Mouse (Mus musculus): ENCODE results near the gene Crybg1. TPM values are rescaled to one million over a fixed set of nuclear protein-coding genes. Genes with fewer than 3 reads are reported as not detected.
A peak's percentile ranks its signal among the peaks of the same experiment; 100 is the strongest.
"Not testable (repeated sequence)": the region's sequence is repeated elsewhere in the genome, so short reads cannot be mapped to it uniquely, and the experiment has no call there.

The Crybg1 gene
- polyA plus RNA-seq, 1 experiment from 2014 or later = 1.1 TPM

DNA sequence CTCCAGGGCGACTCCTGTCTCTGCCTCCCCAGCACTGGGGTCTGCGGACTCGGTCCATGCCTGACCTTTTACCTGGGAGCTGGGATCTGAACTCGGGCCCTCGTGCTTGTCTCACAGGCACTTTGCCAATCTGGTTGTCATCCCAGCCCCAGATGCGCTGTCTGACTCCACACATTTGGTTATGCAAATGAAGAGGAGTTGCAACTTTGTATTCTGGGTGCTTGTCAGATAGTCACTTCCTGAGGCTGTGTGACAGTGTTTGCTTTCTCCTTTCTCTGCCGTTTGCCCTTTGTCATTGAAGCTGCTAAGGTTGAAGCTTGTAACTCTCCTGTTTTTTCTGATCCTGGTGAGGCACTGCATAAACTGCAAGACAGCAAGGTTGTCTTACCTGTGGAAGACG is 220.9 kb downstream of the Crybg1 start:
- Histone ChIP-seq H3K4me2 (ENCODE audit: low read depth, low read length) (no peak overlapping the region), H3K9ac (replicated peaks; ENCODE audit: low read length) (no peak overlapping the region), H3K4me1 (ENCODE audit: control insufficient read depth, insufficient read depth, low read length) (no peaks in the 10 kb centered on the region), H3K9me3 (replicated peaks; ENCODE audit: control insufficient read depth, low read length) (no peaks in the 10 kb centered on the region), H3K27me3 (ENCODE audit: control insufficient read depth, insufficient read depth, low read length) (no peaks in the 10 kb centered on the region), H3K27ac (replicated peaks; ENCODE audit: low read depth, low read length) (no peak overlapping the region), H3K36me3 (replicated peaks; ENCODE audit: control insufficient read depth, insufficient read depth, low read depth, low read length) (no peaks in the 10 kb centered on the region), H3K4me3 (ENCODE audit: low read depth, low read length) (no peak overlapping the region)
- WGBS = 85% methylated on average over 8 of the region's 8 CpGs
- ATAC-seq (replicated peaks; ENCODE audit: insufficient number of reproducible peaks, low FRiP score, low TSS enrichment, low read depth) = no peak
- DNase-seq (ENCODE audit: low spot score) = no peak

DNA sequence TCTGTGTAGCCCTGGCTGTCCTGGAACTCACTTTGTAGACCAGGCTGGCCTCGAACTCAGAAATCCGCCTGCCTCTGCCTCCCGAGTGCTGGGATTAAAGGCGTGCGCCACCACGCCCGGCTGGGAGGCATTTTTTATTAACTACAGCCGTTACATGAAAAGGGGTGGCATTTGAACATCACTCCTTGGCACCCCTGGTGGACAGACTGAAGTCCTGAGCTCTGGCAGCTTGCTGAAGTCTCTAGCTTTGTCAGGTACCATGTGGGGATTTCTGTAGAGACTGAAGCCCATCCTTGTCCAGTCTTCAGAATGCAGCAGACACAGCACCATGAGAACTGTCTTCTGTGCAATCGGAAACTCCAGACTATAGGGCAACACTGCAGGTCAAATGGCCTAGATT is 222.9 kb downstream of the Crybg1 start:
- ATAC-seq (replicated peaks; ENCODE audit: insufficient number of reproducible peaks, low FRiP score, low TSS enrichment, low read depth); H3K4me2 ChIP-seq (ENCODE audit: low read depth, low read length); H3K36me3 ChIP-seq (replicated peaks; ENCODE audit: control insufficient read depth, insufficient read depth, low read depth, low read length): not testable (repeated sequence)

DNA sequence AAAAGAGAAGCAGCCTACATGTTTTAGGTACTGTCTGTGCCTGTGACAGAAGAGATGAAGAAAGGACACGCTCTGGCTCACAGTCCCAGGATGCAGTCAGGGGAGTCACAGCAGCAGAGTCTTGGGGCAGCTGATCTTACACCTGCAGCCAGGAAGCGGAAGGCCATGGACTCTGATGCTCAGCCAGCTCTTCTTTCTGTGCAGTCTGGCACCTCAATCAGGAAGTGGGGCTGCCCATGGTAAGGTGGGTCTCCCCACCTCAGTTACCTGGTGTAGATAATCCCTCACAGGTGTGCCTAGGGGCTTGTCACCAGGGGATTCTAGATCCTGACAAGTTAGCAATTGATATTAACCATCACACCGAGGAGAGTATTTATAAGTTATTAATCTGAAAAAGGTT is 225.6 kb downstream of the Crybg1 start:
- Histone ChIP-seq H3K36me3 (replicated peaks; ENCODE audit: control insufficient read depth, insufficient read depth, low read depth, low read length) (no peaks in the 10 kb centered on the region), H3K9me3 (replicated peaks; ENCODE audit: control insufficient read depth, low read length) (no peaks in the 10 kb centered on the region), H3K9ac (replicated peaks; ENCODE audit: low read length) (no peak overlapping the region), H3K4me1 (ENCODE audit: control insufficient read depth, insufficient read depth, low read length) (no peaks in the 10 kb centered on the region), H3K27me3 (ENCODE audit: control insufficient read depth, insufficient read depth, low read length) (no peaks in the 10 kb centered on the region), H3K4me3 (ENCODE audit: low read depth, low read length) (no peak overlapping the region), H3K4me2 (ENCODE audit: low read depth, low read length) (no peak overlapping the region), H3K27ac (replicated peaks; ENCODE audit: low read depth, low read length) (no peak overlapping the region)
- DNase-seq (ENCODE audit: low spot score) = no peak
- ATAC-seq (replicated peaks; ENCODE audit: insufficient number of reproducible peaks, low FRiP score, low TSS enrichment, low read depth) = no peak
- WGBS = 92% methylated on average over 3 of the region's 3 CpGs

More for the DNA sequence above, 222.9 kb downstream of the Crybg1 start:
- DNase-seq (ENCODE audit: low spot score); H3K27me3 ChIP-seq (ENCODE audit: control insufficient read depth, insufficient read depth, low read length); H3K4me1 ChIP-seq (ENCODE audit: control insufficient read depth, insufficient read depth, low read length); H3K9me3 ChIP-seq (replicated peaks; ENCODE audit: control insufficient read depth, low read length); H3K27ac ChIP-seq (replicated peaks; ENCODE audit: low read depth, low read length); H3K9ac ChIP-seq (replicated peaks; ENCODE audit: low read length); H3K4me3 ChIP-seq (ENCODE audit: low read depth, low read length): not testable (repeated sequence)
- WGBS = 89% methylated on average over 9 of the region's 9 CpGs

DNA sequence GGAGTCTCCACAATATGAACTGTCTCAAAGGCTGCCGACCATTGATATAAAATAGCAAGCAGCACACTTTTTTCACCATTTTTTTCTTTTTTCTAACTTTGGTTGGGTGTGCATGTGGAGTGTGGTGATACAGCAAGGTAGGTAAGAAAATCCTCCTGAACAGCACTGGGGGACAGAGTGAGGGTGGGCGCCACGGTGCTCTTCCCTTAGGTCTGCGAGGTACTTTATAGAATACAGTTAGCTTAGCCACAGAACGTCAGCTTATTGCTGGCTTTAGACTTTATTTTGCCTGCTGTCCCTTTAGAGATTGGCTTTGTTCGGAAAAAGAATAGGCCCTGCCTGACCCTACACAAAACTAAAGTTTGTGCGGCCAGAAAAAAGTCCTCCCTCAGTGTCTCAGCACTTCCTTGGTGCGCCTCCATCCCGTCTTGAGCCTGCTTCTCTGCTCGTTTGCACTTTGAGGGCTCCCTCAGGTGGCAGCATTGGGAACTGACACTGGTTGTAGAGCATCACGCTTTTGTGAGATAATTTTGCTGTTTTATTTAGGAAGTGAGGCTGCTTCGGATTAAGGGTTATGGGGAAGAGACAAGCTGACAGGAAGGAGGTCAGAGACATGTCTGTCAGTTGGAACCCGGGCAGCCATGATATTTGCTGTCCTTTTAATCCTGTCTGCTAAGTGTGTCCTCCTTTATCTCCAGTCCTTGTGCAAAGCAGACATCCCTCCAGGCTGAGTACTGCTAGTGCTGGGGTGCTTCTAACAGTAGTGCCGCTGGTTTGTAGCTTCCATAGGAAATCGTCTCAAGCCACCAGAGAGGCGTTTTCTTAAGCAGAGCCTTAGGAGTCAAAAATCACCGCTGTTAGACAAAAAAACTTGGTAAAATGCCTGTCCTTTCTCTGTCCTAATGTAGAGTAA is 229.7 kb downstream of the Crybg1 start:
- no peaks in the 10 kb centered on the region for H3K4me1 ChIP-seq (ENCODE audit: control insufficient read depth, insufficient read depth, low read length)
- no peak overlapping the region for H3K4me2 ChIP-seq (ENCODE audit: low read depth, low read length)
- DNase-seq (ENCODE audit: low spot score) (peak; percentile 92), ATAC-seq (replicated peaks; ENCODE audit: insufficient number of reproducible peaks, low FRiP score, low TSS enrichment, low read depth) (no peak)
- no peaks in the 10 kb centered on the region for H3K27me3 ChIP-seq (ENCODE audit: control insufficient read depth, insufficient read depth, low read length)
- 40% methylated on average over 17 of the region's 17 CpGs for WGBS
- H3K27ac ChIP-seq (replicated peaks; ENCODE audit: low read depth, low read length) = no peak overlapping the region
- H3K9ac ChIP-seq (replicated peaks; ENCODE audit: low read length) = no peak overlapping the region
- H3K4me3 ChIP-seq (ENCODE audit: low read depth, low read length) = no peak overlapping the region
- H3K9me3 ChIP-seq (replicated peaks; ENCODE audit: control insufficient read depth, low read length) = no peaks in the 10 kb centered on the region
- no peaks in the 10 kb centered on the region for H3K36me3 ChIP-seq (replicated peaks; ENCODE audit: control insufficient read depth, insufficient read depth, low read depth, low read length)

DNA sequence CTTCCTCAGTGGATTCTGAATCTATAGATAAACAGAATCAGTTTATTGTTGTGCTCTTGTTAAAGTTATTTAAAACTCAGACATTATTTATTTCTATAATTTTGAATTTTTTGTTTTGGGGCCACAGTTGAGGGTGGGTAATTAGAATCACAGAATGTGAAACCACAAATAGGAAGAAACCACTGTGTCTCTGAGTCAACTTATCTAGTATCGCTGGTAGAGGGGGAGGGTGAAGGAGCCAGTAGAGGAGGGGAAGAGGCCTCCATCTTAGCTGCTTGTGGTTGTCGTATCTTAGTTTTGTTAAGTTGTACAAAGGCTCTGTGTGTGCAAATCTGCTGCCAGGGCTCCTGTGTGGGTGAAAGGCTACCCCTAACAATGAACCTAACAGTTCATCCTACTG is 231.9 kb downstream of the Crybg1 start:
- Histone ChIP-seq H3K4me2 (ENCODE audit: low read depth, low read length) (no peak overlapping the region), H3K4me3 (ENCODE audit: low read depth, low read length) (no peak overlapping the region), H3K4me1 (ENCODE audit: control insufficient read depth, insufficient read depth, low read length) (no peaks in the 10 kb centered on the region), H3K27me3 (ENCODE audit: control insufficient read depth, insufficient read depth, low read length) (no peaks in the 10 kb centered on the region), H3K9me3 (replicated peaks; ENCODE audit: control insufficient read depth, low read length) (no peaks in the 10 kb centered on the region), H3K9ac (replicated peaks; ENCODE audit: low read length) (no peak overlapping the region), H3K27ac (replicated peaks; ENCODE audit: low read depth, low read length) (no peak overlapping the region), H3K36me3 (replicated peaks; ENCODE audit: control insufficient read depth, insufficient read depth, low read depth, low read length) (no peaks in the 10 kb centered on the region)
- 81% methylated on average over 2 of the region's 2 CpGs for WGBS
- DNase-seq (ENCODE audit: low spot score) = no peak
- no peak for ATAC-seq (replicated peaks; ENCODE audit: insufficient number of reproducible peaks, low FRiP score, low TSS enrichment, low read depth)

DNA sequence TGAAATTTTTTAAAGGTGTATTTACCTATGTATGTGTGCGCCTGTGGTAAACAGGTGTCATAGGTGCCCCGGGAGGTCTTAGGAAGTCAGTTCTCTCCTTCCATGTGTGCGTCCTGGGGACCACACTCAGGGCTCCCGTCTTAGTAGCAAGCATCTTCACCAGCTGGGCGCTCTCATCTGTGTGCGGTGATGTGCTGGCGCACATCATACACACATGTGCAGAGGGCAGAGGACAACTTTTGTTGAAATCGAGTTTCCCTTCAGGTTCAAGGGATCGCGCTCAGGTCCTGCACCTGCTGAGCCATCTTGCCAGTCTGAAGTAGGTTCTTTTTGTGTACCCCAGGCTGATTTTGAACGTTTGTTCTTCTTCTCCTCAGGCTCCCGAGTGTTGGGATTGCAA is 232.5 kb downstream of the Crybg1 start:
- Histone ChIP-seq H3K4me3 (ENCODE audit: low read depth, low read length) (no peak overlapping the region), H3K9me3 (replicated peaks; ENCODE audit: control insufficient read depth, low read length) (no peaks in the 10 kb centered on the region), H3K4me2 (ENCODE audit: low read depth, low read length) (no peak overlapping the region), H3K27me3 (ENCODE audit: control insufficient read depth, insufficient read depth, low read length) (no peaks in the 10 kb centered on the region), H3K36me3 (replicated peaks; ENCODE audit: control insufficient read depth, insufficient read depth, low read depth, low read length) (no peaks in the 10 kb centered on the region), H3K4me1 (ENCODE audit: control insufficient read depth, insufficient read depth, low read length) (no peaks in the 10 kb centered on the region), H3K9ac (replicated peaks; ENCODE audit: low read length) (no peak overlapping the region), H3K27ac (replicated peaks; ENCODE audit: low read depth, low read length) (no peak overlapping the region)
- no peak for ATAC-seq (replicated peaks; ENCODE audit: insufficient number of reproducible peaks, low FRiP score, low TSS enrichment, low read depth)
- DNase-seq (ENCODE audit: low spot score) = no peak
- 87% methylated on average over 12 of the region's 12 CpGs for WGBS

DNA sequence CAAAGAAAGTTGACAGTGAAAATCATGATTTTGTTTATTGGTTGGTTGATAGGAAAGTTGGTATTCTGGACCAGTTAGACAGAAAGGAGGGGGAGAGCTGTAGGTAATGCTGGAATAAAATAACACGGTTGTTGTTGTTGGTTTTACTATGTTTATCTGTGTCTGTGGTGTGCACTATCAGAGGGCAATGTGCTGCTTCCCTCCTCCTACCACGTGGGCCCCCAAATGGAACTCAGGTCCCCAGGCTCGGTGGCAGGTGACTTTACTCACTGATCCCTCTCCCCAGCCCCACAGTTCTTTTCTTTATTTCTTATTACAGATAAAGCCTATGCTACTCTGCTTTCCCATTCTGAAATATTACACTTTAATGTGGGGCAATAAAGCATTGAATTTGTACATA is 236.4 kb downstream of the Crybg1 start:
- Histone ChIP-seq H3K4me2 (ENCODE audit: low read depth, low read length) (no peak overlapping the region), H3K36me3 (replicated peaks; ENCODE audit: control insufficient read depth, insufficient read depth, low read depth, low read length) (no peaks in the 10 kb centered on the region), H3K27ac (replicated peaks; ENCODE audit: low read depth, low read length) (no peak overlapping the region), H3K27me3 (ENCODE audit: control insufficient read depth, insufficient read depth, low read length) (no peaks in the 10 kb centered on the region), H3K4me1 (ENCODE audit: control insufficient read depth, insufficient read depth, low read length) (no peaks in the 10 kb centered on the region), H3K9me3 (replicated peaks; ENCODE audit: control insufficient read depth, low read length) (no peaks in the 10 kb centered on the region), H3K4me3 (ENCODE audit: low read depth, low read length) (no peak overlapping the region), H3K9ac (replicated peaks; ENCODE audit: low read length) (no peak overlapping the region)
- 83% methylated on average over 3 of the region's 3 CpGs for WGBS
- ATAC-seq (replicated peaks; ENCODE audit: insufficient number of reproducible peaks, low FRiP score, low TSS enrichment, low read depth) (no peak), DNase-seq (ENCODE audit: low spot score) (no peak)

DNA sequence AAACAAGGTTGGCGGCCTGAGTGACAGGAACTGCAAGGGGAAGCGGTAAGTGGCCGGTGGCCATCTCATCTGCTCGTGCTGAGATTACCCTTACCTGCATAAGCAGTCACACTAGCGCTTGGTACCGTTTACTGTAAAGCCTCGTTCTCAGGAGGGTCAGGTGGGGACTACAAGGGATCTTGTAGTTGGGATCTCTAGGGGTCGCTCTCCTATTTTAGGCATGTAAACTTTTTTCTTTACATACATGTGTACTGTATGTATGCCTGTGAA is 237.8 kb downstream of the Crybg1 start:
- Histone ChIP-seq H3K27me3 (ENCODE audit: control insufficient read depth, insufficient read depth, low read length) (no peaks in the 10 kb centered on the region), H3K27ac (replicated peaks; ENCODE audit: low read depth, low read length) (no peak overlapping the region), H3K9ac (replicated peaks; ENCODE audit: low read length) (no peak overlapping the region), H3K36me3 (replicated peaks; ENCODE audit: control insufficient read depth, insufficient read depth, low read depth, low read length) (no peaks in the 10 kb centered on the region), H3K4me1 (ENCODE audit: control insufficient read depth, insufficient read depth, low read length) (no peaks in the 10 kb centered on the region), H3K4me2 (ENCODE audit: low read depth, low read length) (no peak overlapping the region), H3K9me3 (replicated peaks; ENCODE audit: control insufficient read depth, low read length) (no peaks in the 10 kb centered on the region), H3K4me3 (ENCODE audit: low read depth, low read length) (no peak overlapping the region)
- DNase-seq (ENCODE audit: low spot score) (no peak), ATAC-seq (replicated peaks; ENCODE audit: insufficient number of reproducible peaks, low FRiP score, low TSS enrichment, low read depth) (no peak)
- 91% methylated on average over 8 of the region's 8 CpGs for WGBS

All from embryonic facial prominence, embryonic 11.5 days (tissue).